Mouse (Mus musculus) cerebellum, adult 8-10 months (tissue): Measurements from ENCODE around the gene Olfm2.
A peak's percentile ranks its signal among the peaks of the same experiment; 100 is the strongest.
"Not testable (repeated sequence)": the region's sequence is repeated elsewhere in the genome, so short reads cannot be mapped to it uniquely, and the experiment has no call there.

Experiments used
- DNase-seq: peaks from one replicate; pipeline ENCODE4 v3.0.0; 2022

The Olfm2 gene

GRCm38 (mm10) chr9:20696107-20696712 is 49.9 kb downstream of the Olfm2 start:
- no peak for DNase-seq

DNA sequence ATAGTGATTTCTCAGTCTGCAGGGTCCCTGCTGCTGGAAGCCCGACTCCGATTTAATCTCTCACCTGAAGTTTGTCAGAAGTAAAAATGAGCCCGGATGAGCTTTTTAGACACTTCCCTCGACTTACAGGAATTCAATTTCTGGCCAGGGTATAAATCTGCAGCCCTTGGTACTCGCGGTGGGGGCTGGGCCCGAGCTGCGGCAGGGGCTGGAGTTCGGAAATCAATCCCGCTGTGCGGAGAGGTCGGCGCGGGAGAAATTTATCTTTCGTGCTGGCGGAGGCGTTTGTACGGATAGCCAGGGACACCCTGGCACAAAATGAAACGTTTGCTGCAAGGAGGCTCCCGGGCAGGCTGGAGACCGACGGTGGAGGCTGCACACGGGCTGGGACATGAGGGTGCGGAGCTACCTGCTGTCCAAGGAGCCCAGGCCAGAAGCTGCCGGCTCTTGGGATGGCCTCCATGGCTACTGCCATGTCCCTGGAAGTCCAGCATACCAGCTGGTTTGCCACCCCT is 51.4 kb downstream of the Olfm2 start:
- DNase-seq, result no peak

DNA sequence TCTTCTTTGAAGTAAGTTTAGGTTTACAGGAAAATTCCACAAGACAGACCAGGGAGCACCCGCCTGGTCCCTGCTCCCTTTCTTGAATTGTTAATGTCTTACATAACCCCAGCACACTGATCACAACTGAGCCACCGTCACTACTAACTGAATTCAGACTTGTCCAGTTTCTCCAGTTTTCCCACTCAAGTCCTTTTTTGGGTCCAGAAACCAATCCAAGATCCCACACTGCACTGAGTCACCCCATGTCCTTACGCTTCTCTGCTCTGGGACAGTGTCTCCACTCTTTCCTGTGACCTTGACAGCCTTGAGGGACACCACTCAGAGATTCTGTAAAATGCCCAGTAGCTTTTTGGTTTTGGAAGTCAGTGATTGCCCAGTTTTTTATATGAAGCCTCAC is 53.3 kb downstream of the Olfm2 start:
- no peak for DNase-seq

DNA sequence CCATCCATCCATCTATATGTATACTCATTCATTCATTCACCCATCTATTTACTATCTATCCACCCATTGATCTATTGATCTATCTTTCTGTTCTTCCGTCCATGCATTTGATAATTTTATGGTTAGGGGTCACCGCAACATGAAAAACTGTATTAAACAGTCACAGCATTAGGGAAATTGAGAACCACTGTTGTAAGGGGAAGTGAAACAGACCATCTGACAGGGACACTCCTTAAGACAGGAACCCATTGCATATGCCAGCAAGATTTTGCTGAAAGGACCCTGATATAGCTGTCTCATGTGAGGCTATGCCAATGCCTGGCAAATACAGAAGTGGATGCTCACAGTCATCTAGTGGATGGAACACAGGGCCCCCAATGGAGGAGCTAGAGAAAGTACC is 55.7 kb downstream of the Olfm2 start:
- not testable (repeated sequence) for DNase-seq

DNA sequence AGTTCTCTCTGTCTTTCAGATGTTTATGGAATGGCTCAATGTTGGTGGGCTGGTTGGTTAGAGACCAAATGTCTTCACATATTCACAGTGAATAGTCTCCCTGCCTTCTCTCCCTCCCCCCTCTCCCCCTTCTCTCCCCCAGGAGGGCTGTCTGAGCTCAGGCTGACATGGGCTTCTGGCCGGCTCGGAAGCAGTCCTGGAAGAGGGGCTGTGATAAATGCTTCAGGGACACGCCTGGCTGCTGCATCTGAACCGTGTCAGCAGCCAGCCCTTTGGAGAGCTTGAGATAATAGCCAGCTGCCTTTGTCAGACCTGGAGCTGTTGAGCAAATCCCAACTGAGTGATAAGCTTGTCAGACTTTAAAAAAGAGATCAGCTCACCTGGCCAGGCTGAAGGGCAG is 56.2 kb downstream of the Olfm2 start:
- no peak for DNase-seq

- DNase-seq, result no peak
Observed at GRCm38 (mm10) chr9:20689403-20689802, 56.7 kb downstream of the Olfm2 start.

DNA sequence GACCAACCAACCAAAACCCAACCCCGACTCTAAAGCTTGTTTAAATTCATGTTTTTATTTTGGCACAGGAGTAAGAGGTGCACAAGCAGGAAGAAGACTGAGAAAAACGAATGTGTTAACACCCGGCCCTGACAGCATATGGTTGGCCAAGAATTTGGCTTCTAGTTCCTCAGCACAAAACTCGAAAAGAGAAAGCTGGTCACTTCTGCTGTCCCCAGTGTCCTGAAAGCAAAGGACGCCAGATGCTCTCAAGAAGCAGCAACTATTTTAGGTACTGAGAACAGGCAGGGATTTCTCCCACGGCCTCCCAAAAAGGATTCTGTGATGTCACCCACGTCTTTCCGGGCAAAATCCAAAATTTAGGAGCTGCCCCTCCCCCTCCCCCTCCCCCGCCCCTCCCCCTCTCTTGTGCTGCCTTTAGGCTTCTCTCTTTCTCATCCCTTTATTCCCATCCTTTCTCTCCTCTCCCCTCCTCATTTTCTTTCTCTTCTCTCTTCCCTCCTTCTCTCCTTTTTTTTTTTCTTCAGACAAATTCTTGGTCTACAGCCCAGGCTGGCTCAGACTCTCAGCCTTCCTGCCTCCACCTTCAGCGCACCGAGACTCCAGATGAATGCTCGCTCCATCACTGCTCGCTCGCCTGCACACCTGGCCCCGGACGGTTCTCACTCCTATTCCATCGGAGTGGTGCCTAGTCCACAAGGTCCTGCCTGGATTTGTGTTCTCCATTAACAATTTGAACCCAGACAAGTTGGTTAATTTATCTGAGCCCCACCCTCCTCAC is 60.9 kb downstream of the Olfm2 start:
- no peak for DNase-seq

DNA sequence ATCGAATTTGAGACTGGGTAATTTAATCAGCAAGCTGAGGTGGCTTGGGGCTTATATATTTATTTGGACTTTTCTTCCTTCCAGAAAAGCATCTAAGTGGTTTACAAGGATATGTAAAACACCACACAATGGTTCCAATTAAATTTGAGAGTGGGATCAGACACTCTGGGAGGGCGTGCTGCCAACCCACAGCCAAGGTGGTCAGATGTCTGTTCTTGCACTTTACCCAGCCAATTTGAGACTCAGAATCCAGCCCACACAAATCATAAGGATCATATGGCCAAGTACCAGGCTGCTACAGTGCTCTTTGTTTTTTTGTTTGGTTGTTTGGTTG is 63.8 kb downstream of the Olfm2 start:
- no peak for DNase-seq

GRCm38 (mm10) chr9:20681546-20682388 is 64.4 kb downstream of the Olfm2 start:
- DNase-seq, result no peak

GRCm38 (mm10) chr9:20680378-20680958 is 65.7 kb downstream of the Olfm2 start:
- DNase-seq, result no peak

GRCm38 (mm10) chr9:20677892-20678291 is 68.3 kb downstream of the Olfm2 start:
- no peak for DNase-seq

- no peak for DNase-seq
Observed at GRCm38 (mm10) chr9:20672047-20672446, 74.1 kb downstream of the Olfm2 start.

DNA sequence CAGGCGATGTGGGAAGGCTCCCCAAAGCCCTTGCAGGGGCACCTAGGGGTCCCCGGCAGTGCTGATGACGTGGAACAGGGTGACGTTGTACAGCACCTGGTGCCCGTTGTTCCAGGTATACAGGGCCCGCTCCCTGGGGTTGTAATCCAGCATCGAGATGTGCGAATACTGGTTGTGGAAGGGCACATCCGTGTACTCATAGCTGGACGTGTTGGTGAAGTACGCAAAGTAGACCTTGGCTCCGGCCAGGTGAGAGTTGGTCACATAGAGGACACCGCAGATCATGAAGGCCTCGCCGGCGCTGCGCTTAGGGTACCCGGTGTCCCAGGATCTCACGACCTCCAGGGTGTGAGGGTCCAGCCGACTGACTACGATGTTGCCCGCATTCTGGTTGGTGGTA is 78.1 kb downstream of the Olfm2 start:
- no peak for DNase-seq

DNA sequence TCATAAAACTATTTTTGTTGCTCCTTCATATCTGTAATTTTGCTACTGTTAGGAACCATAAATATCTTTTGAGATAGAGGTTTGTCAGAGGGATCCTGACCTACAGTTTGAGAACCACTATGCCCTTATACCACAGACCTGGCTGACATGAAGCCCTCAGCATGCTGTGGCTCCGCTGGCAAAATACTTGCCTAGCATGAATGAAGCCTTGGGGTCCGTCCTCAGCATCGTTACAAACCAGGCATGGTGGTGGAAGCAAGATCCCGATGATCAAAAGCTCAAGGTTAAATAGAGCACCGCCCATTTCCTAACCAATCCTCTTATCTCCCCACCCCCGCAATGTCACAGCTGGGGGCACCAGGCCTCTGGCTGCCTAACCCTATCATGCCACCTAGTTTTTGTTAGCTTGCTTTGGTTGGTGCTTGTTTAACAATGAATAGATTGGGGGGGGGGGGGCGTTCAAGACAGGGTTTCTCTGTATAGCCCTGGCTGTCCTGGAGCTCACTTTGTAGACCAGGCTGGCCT is 79.6 kb downstream of the Olfm2 start:
- no peak for DNase-seq

DNA sequence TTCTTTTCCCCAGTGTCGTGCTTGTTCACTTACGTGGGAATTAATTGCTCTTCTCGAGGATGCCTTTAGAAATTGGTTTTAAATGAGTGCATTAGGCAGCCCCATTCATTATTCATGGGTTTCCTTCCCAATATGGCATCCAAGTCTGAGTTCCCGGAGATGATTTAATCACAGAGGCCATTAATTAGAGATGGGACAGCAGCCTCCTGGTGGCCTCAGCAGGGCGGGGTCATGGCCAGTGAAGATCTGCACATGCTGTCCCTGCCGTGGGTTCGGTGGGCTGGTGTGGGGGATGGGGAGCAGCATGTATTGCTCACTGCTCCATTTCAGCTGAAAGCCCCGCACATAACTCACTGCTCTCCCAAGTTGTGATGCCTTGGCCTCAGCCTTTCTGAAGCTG is 80.2 kb downstream of the Olfm2 start:
- no peak for DNase-seq

DNA sequence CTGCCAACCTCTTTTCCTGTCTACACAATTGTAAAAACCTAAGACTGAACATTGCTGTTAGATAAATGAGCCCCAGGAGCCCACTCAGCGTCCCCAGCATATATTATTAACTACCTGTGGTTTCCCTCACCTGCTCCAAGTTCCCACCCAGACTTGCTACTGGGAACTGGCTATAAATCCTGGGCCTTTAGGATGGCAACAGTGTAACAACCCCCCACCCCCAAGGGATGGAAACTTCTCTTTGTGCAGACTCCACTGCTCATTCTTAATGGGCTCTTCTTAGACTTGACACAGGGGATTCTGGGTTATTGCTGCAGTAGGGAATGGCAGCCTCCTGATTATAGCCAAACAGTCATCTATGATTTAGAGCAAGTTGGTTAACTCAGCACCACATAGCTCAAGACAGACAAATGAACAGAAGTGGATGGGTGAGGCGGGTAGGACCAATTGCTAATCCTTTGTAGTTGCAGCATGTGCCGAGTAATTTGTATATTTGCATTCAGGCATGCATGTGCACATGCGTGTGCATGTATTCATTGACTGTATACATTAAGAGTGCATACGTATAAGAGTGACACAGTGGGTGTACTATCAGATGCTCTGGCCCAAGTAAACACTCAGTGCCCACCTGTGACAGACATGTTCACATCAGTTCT is 81.0 kb downstream of the Olfm2 start:
- no peak for DNase-seq

GRCm38 (mm10) chr9:20664366-20664765 is 81.8 kb downstream of the Olfm2 start:
- no peak for DNase-seq

DNA sequence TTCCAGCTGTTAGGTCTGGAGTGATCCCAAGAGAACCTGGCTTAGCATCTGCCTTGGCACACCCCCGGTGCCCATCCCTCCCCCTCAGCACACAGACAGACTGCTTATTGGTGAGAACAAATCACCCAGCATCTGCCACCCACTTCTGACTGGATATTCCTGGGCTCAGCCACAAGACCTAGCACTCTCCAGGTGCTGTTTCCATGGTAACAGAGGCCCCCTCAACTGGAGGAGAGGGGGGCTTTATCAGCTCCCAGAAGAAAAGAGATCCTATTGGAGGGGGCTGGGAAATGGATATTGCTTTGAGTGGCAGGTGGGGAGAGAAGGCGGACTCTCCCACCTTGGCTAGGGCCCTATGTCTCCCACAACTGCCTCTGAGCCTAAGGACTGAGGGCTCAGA is 82.2 kb downstream of the Olfm2 start:
- no peak for DNase-seq

DNA sequence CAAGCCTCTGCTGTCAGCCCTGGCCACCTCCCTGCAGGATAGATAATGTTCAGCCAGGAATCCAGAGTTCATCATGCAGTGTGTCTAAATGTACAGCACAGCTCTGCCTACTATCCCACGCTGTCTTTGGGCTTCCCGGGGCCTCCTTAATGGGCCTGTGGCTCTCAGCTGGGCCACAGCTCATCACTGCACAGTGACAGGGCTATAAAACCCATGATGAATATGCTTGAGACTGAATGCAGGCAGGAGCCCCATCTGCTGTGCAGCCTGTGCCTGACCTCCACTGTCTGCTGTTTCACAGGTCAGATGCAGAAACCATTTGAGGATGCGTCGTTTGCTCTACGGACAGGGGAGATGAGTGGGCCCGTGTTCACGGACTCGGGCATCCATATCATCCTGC is 83.3 kb downstream of the Olfm2 start:
- DNase-seq, result no peak

DNA sequence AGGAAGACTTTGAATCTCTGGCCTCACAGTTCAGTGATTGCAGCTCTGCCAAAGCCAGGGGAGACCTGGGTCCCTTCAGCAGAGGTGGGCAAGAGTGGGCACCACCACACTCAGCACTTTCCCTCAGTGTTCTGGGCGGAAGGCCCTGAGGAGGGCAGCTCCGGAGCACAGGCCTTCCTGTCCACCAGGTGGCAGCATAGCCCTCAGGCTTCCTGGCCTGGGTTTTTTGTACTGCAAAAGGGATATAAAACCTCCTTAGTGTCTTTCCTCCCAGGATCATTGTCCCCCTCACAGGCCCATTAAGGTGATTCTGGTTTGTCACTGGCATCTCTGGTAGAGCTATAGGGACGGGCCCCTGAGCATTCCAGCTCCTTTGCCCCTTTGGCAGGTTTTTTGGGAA is 83.8 kb downstream of the Olfm2 start:
- peak; percentile 53 for DNase-seq

GRCm38 (mm10) chr9:20657546-20657945 is 88.6 kb downstream of the Olfm2 start:
- no peak for DNase-seq

- no peak for DNase-seq
Observed at GRCm38 (mm10) chr9:20653859-20654258, 92.3 kb downstream of the Olfm2 start.

DNA sequence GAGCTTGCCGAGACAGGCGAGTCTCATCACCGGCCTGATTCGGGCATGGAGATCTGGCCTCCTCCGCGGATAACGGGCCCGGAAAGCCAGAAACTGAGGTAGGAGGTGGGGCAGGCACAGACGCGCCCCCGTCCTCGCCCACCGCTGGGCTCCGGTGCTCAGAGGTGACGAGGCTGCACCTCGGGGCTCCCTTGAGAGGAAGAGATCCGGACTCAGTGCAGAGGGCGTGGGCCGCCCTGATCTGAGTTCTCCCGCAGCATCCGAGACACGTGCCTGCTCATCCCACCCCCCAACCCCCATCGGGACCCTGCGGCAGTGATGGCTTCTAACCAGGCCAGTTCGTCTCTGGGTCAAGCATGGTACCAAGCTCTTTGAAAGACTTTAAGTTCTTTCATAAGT is 93.9 kb downstream of the Olfm2 start:
- DNase-seq, result no peak
